Mouse (Mus musculus) cortical plate, adult 2 months (tissue): ENCODE measurements around the gene Lmf1. TPM values are rescaled to one million over a fixed set of nuclear protein-coding genes. Genes with fewer than 3 reads are reported as not detected.

Experiments
- H3K27ac ChIP-seq: fragments of 200-500 bp; 2 replicates; pipeline ENCODE4 v1.5.1; 2012; ENCODE audit warnings: low read length, control low read depth, inconsistent platforms; ENCODE audit not compliant: insufficient read depth
- H3K4me1 ChIP-seq: fragments of 200-500 bp; 2 replicates; pipeline ENCODE4 v1.6.1; 2011; ENCODE audit warnings: low read length; ENCODE audit not compliant: control insufficient read depth, insufficient read depth
- H3K4me3 ChIP-seq: fragments of 200-500 bp; 2 replicates; pipeline ENCODE4 v1.5.1; 2011; ENCODE audit warnings: mild to moderate bottlenecking, low read length, control low read depth; ENCODE audit not compliant: insufficient read depth
- CTCF ChIP-seq: fragments of 200-500 bp; IDR thresholded peaks from 2 replicates; pipeline ENCODE4 v1.5.1; 2011; ENCODE audit warnings: mild to moderate bottlenecking, control low read depth, low read length; ENCODE audit not compliant: insufficient read depth; ENCODE audit errors: extremely low read depth
- POLR2A ChIP-seq: fragments of 200-500 bp; IDR thresholded peaks from 2 replicates; pipeline ENCODE4 v1.6.1; 2011; ENCODE audit warnings: mild to moderate bottlenecking, low read length, control low read depth; ENCODE audit not compliant: insufficient read depth; ENCODE audit errors: extremely low read depth
- polyA plus RNA-seq: library from polyadenylated mRNA; depleted of rRNA; stranded (reverse); fragments of >200 nt; gene quantifications from 2 replicates; pipeline ENCODE4 v1.2.3, GENCODE M21; 2012; rRNA removed

Gene Lmf1
- polyA plus RNA-seq, 1 experiment, result 17.9 TPM

GRCm38 (mm10) chr17:25709994-25710393 lies 131.1 kb downstream of the Lmf1 start:
- H3K4me3 ChIP-seq, result no peak overlapping the region
- no peaks in the 10 kb centered on the region for H3K4me1 ChIP-seq
- TF ChIP-seq CTCF (no peak), POLR2A (no peak)
- H3K27ac ChIP-seq, result no peak overlapping the region

- Histone ChIP-seq H3K4me3 (no peak overlapping the region), H3K27ac (no peak overlapping the region), H3K4me1 (no peaks in the 10 kb centered on the region)
- TF ChIP-seq POLR2A, result no peak
- TF ChIP-seq CTCF, result no peak
Observed at GRCm38 (mm10) chr17:25711136-25711535, 132.3 kb downstream of the Lmf1 start.

Other genes with a start within 250 kb of the Lmf1 start
- 0.06 TPM in 1 of 2 replicates, not detected in the other for gene Tpsab1, start 233.5 kb upstream of the Lmf1 start, polyA plus RNA-seq
- gene Tpsb2, start 212.8 kb upstream of the Lmf1 start, polyA plus RNA-seq, result 0.13 and 0.76 TPM in 2 replicates
- not detected in 2 replicates for gene Tpsg1, start 209.8 kb upstream of the Lmf1 start, polyA plus RNA-seq
- gene Cacna1h, start 145.3 kb upstream of the Lmf1 start, polyA plus RNA-seq, result 39.6 and 49.8 TPM in 2 replicates
- 0.85 and 1.1 TPM in 2 replicates for gene Tekt4, start 124.5 kb upstream of the Lmf1 start, polyA plus RNA-seq
- 0.10 and 0.11 TPM in 2 replicates for gene Sstr5, start 81.8 kb upstream of the Lmf1 start, polyA plus RNA-seq
- 42.5 and 51.6 TPM in 2 replicates for gene Sox8, start 8.4 kb upstream of the Lmf1 start, polyA plus RNA-seq
- 438 and 442 TPM in 2 replicates for gene Gng13, start 138.1 kb downstream of the Lmf1 start, polyA plus RNA-seq
- 2.3 and 2.4 TPM in 2 replicates for gene Chtf18, start 148.3 kb downstream of the Lmf1 start, polyA plus RNA-seq
- 129 and 142 TPM in 2 replicates for gene Rpusd1, start 148.6 kb downstream of the Lmf1 start, polyA plus RNA-seq
- 0.77 and 1.0 TPM in 2 replicates for gene Mslnl, start 157.0 kb downstream of the Lmf1 start, polyA plus RNA-seq
- 2.3 and 3.0 TPM in 2 replicates for gene Msln, start 175.3 kb downstream of the Lmf1 start, polyA plus RNA-seq
- 39.4 and 41.9 TPM in 2 replicates for gene Narfl, start 194.7 kb downstream of the Lmf1 start, polyA plus RNA-seq
- 230 and 253 TPM in 2 replicates for gene Haghl, start 206.6 kb downstream of the Lmf1 start, polyA plus RNA-seq
- 0.17 and 0.52 TPM in 2 replicates for gene Ccdc78, start 207.5 kb downstream of the Lmf1 start, polyA plus RNA-seq
- gene Fam173a, start 213.8 kb downstream of the Lmf1 start, polyA plus RNA-seq, result 152 and 159 TPM in 2 replicates
- gene AC134908.4, start 216.6 kb downstream of the Lmf1 start, polyA plus RNA-seq, result 2.3 and 4.0 TPM in 2 replicates
- gene Metrn, start 218.1 kb downstream of the Lmf1 start, polyA plus RNA-seq, result 134 and 141 TPM in 2 replicates
- gene Fbxl16, start 230.0 kb downstream of the Lmf1 start, polyA plus RNA-seq, result 670 and 731 TPM in 2 replicates
- 36.4 and 40.0 TPM in 2 replicates for gene Wdr24, start 244.5 kb downstream of the Lmf1 start, polyA plus RNA-seq
- 55.6 and 58.1 TPM in 2 replicates for gene Jmjd8, start 249.8 kb downstream of the Lmf1 start, polyA plus RNA-seq